Mouse (Mus musculus) midbrain, embryonic 12.5 days (tissue): ENCODE results near the gene Uqcc2. TPM values are rescaled to one million over a fixed set of nuclear protein-coding genes. Genes with fewer than 3 reads are reported as not detected.

ENCODE experiments used
- ATAC-seq: fragments of 200-750 bp; cut with Nextera tagmentation; 2 replicates; pipeline ENCODE4 v1.8.0; 2017; ENCODE audit warnings: low read depth, moderate TSS enrichment, moderate library complexity; ENCODE audit not compliant: low FRiP score
- H3K27ac ChIP-seq: fragments of 300-500 bp; sonication (generic); replicated peaks from 2 replicates; pipeline ENCODE4 v1.5.1; 2016; ENCODE audit warnings: mild to moderate bottlenecking
- H3K27me3 ChIP-seq: fragments of 300-500 bp; sonication (generic); 2 replicates; pipeline ENCODE4 v1.6.1; 2016; ENCODE audit warnings: mild to moderate bottlenecking
- H3K36me3 ChIP-seq: fragments of 300-500 bp; sonication (generic); 2 replicates; pipeline ENCODE4 v1.6.1; 2016
- H3K4me1 ChIP-seq: fragments of 300-500 bp; sonication (generic); 2 replicates; pipeline ENCODE4 v1.6.1; 2016
- H3K4me2 ChIP-seq: fragments of 300-500 bp; sonication (generic); replicated peaks from 2 replicates; pipeline ENCODE4 v1.6.1; 2016; ENCODE audit warnings: mild to moderate bottlenecking, moderate library complexity
- H3K4me3 ChIP-seq: fragments of 300-500 bp; sonication (generic); 2 replicates; pipeline ENCODE4 v1.5.1; 2016; ENCODE audit warnings: mild to moderate bottlenecking
- H3K9ac ChIP-seq: fragments of 300-500 bp; sonication (generic); replicated peaks from 2 replicates; pipeline ENCODE4 v1.6.1; 2016; ENCODE audit warnings: mild to moderate bottlenecking, moderate library complexity
- H3K9me3 ChIP-seq: fragments of 300-500 bp; sonication (generic); 2 replicates; pipeline ENCODE4 v1.6.1; 2016; ENCODE audit warnings: mild to moderate bottlenecking
- WGBS: fragments of 180-500 bp; shearing (Covaris S2); methylation state at CpG from one replicate; pipeline ENCODE4 v1.1.7; 2016; 5-methylcytosine and 5-hydroxymethylcytosine counted together
- microRNA-seq: library from miRNA; unstranded; fragments of <30 nt; microRNA quantifications from one replicate; pipeline ENCODE4, GENCODE M21; 2017
- polyA plus RNA-seq: library from polyadenylated mRNA; unstranded; fragments of >200 nt; fragmentation: Nextera tagmentation; extraction: Ambion mirVana; gene quantifications from 2 replicates; pipeline ENCODE4 v1.2.1, GENCODE M21; 2016

The Uqcc2 gene
- polyA plus RNA-seq, 1 experiment from 2014 or later = 331 TPM

- no peak overlapping the region for H3K4me2 ChIP-seq
- H3K36me3 ChIP-seq = no peaks in the 10 kb centered on the region
- no peaks in the 10 kb centered on the region for H3K9me3 ChIP-seq
- no peak overlapping the region for H3K27ac ChIP-seq
- H3K4me3 ChIP-seq = no peak overlapping the region
- no peak overlapping the region for H3K9ac ChIP-seq
- H3K27me3 ChIP-seq = no peaks in the 10 kb centered on the region
- peaks cover 10% of the 10 kb centered on the region for H3K4me1 ChIP-seq
- 79% methylated on average over 5 of the region's 5 CpGs for WGBS
- ATAC-seq = no peak
These were observed 60.6 kb downstream of the Uqcc2 start for GRCm38 (mm10) chr17:27073126-27073525.

Small RNA genes lying within 50 kb of the gene (microRNA-seq; reads per million reads assigned to microRNA genes)
- not detected for gene Mir7677

Other genes starting within 250 kb of the Uqcc2 start
- 6.3 and 9.1 TPM in 2 replicates for gene Kifc5b, start 216.8 kb downstream of the Uqcc2 start, polyA plus RNA-seq
- gene Phf1, start 200.9 kb downstream of the Uqcc2 start, polyA plus RNA-seq = 11.6 and 11.9 TPM in 2 replicates
- gene Cuta, start 194.3 kb downstream of the Uqcc2 start, polyA plus RNA-seq = 156 and 159 TPM in 2 replicates
- gene Syngap1, start 192.7 kb downstream of the Uqcc2 start, polyA plus RNA-seq = 3.3 and 3.6 TPM in 2 replicates
- 18.5 and 19.9 TPM in 2 replicates for gene Zbtb9, start 160.7 kb downstream of the Uqcc2 start, polyA plus RNA-seq
- 3.4 and 3.5 TPM in 2 replicates for gene Bak1, start 104.9 kb downstream of the Uqcc2 start, polyA plus RNA-seq
- 1.4 and 2.2 TPM in 2 replicates for gene Itpr3, start 76.6 kb downstream of the Uqcc2 start, polyA plus RNA-seq
- 0.16 and 0.51 TPM in 2 replicates for gene Ip6k3, start 33.9 kb upstream of the Uqcc2 start, polyA plus RNA-seq
- gene Lemd2, start 70.6 kb upstream of the Uqcc2 start, polyA plus RNA-seq = 31.4 and 43.0 TPM in 2 replicates